Mouse (Mus musculus) liver, adult 2 months (tissue): Measurements from ENCODE around the gene Smg6. TPM values are rescaled to one million over a fixed set of nuclear protein-coding genes. Genes with fewer than 3 reads are reported as not detected.

Source experiments
- DNase-seq: peaks from one replicate; pipeline ENCODE4 v3.0.0-alpha.2; 2011; ENCODE audit warnings: low read depth, low spot score; ENCODE audit errors: extremely low read depth
- H3K27ac ChIP-seq: fragments of 200-500 bp; replicated peaks from 2 replicates; pipeline ENCODE4 v1.5.1; 2012; ENCODE audit warnings: low read depth, mild to moderate bottlenecking, control low read depth, inconsistent platforms, low read length; ENCODE audit not compliant: insufficient read depth
- H3K27me3 ChIP-seq: fragments of 200-500 bp; 2 replicates; pipeline ENCODE4 v1.6.1; 2012; ENCODE audit warnings: mild to moderate bottlenecking, moderate library complexity, low read length, inconsistent platforms; ENCODE audit not compliant: control insufficient read depth, insufficient read depth
- H3K36me3 ChIP-seq: fragments of 200-500 bp; 2 replicates; pipeline ENCODE4 v1.6.1; 2012; ENCODE audit warnings: low read length, inconsistent platforms; ENCODE audit not compliant: control insufficient read depth, insufficient read depth
- H3K4me1 ChIP-seq: fragments of 200-500 bp; 2 replicates; pipeline ENCODE4 v1.6.1; 2011; ENCODE audit warnings: low read length; ENCODE audit not compliant: control insufficient read depth, insufficient read depth
- H3K4me3 ChIP-seq: fragments of 200-500 bp; 2 replicates; pipeline ENCODE4 v1.5.1; 2011; ENCODE audit warnings: low read depth, mild to moderate bottlenecking, control low read depth, low read length, moderate library complexity; ENCODE audit not compliant: insufficient read depth
- H3K79me2 ChIP-seq: fragments of 200-500 bp; 2 replicates; pipeline ENCODE4 v1.6.1; 2012; ENCODE audit warnings: inconsistent platforms, mild to moderate bottlenecking, low read length, moderate library complexity; ENCODE audit not compliant: control insufficient read depth, insufficient read depth
- H3K9ac ChIP-seq: fragments of 200-500 bp; 2 replicates; pipeline ENCODE4 v1.6.1; 2012; ENCODE audit warnings: low read depth, mild to moderate bottlenecking, control low read depth, inconsistent platforms, low read length
- CTCF ChIP-seq: fragments of 200-500 bp; IDR thresholded peaks from 2 replicates; pipeline ENCODE4 v1.5.1; 2011; ENCODE audit warnings: low read depth, low read length, control low read depth
- POLR2A ChIP-seq: fragments of 200-500 bp; IDR thresholded peaks from 2 replicates; pipeline ENCODE4 v1.6.1; 2011; ENCODE audit warnings: low read length, control low read depth; ENCODE audit not compliant: insufficient read depth; ENCODE audit errors: extremely low read depth
- WGBS: fragments of 180-500 bp; shearing (Covaris S2); methylation state at CpG from one replicate; pipeline ENCODE4 v1.1.7; 2018; 5-methylcytosine and 5-hydroxymethylcytosine counted together
- polyA plus RNA-seq: library from polyadenylated mRNA; depleted of rRNA; stranded (reverse); fragments of >200 nt; gene quantifications from 2 replicates; pipeline ENCODE4 v1.2.3, GENCODE M21; 2012
- total RNA-seq: library from RNA; depleted of rRNA; stranded (reverse); fragments of >200 nt; gene quantifications from 2 replicates; pipeline ENCODE4 v1.2.3, GENCODE M21; 2014

The Smg6 gene
- total and polyA plus RNA-seq, 2 experiments: 12.8 to 16.6 TPM

GRCm38 (mm10) chr11:75054184-75054877 is 128.7 kb downstream of the Smg6 start:
- H3K9ac ChIP-seq: no peak overlapping the region
- 68% methylated on average over 5 of the region's 5 CpGs for WGBS

DNA sequence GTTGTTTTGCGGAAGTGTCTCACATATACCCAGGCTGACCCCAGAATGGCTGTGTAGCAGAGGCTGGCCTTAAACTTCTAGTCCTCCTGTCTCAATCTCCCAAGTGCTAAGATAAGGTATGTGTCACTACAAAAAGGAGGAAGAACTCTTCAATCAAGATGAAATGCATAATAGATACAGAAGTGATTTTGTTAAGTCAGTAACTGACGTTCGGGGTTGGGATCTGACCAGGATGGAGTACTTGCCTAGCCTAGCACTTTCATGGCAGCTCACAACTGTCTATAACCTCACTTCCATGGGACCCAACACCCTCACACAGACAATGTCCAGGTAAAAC is 129.2 kb downstream of the Smg6 start:
- no peak for TF ChIP-seq POLR2A
- no peak for TF ChIP-seq CTCF
- peak overlapping the region; percentile 67 for H3K27ac ChIP-seq

More at GRCm38 (mm10) chr11:75054184-75054877, 128.7 kb downstream of the Smg6 start:
- H3K36me3 ChIP-seq: peaks cover 15% of the 10 kb centered on the region
- no peak for TF ChIP-seq POLR2A
- no peak for TF ChIP-seq CTCF
- H3K27ac ChIP-seq: peak overlapping the region; percentile 67
- no peak overlapping the region for H3K4me3 ChIP-seq
- DNase-seq: peak; percentile 32
- H3K79me2 ChIP-seq: no peaks in the 10 kb centered on the region
- H3K4me1 ChIP-seq: peaks cover 26% of the 10 kb centered on the region
- no peaks in the 10 kb centered on the region for H3K27me3 ChIP-seq

DNA sequence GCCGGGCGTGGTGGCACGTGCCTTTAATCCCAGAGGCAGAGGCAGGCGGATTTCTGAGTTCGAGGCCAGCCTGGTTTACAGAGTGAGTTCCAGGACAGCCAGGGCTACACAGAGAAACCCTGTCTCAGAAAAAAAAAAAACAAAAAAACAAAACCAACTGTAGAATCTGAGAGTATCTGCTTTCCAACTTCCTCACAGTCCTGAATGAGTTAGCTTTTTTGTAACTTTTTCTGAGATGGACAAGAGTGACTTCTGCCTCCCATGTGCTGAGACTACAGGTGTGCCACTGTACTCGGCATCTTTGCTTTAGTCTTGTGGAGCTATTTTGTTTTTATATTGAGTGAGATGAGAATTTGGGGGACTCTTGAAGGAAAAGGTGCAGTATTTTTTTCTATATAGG is 137.0 kb downstream of the Smg6 start:
- DNase-seq: no peak
- Histone ChIP-seq H3K4me1 (no peaks in the 10 kb centered on the region), H3K36me3 (peaks cover 6% of the 10 kb centered on the region), H3K79me2 (no peaks in the 10 kb centered on the region), H3K9ac (no peak overlapping the region), H3K27me3 (no peaks in the 10 kb centered on the region), H3K27ac (no peak overlapping the region), H3K4me3 (no peak overlapping the region)
- TF ChIP-seq POLR2A: no peak
- no peak for TF ChIP-seq CTCF
- 95% methylated on average over 6 of the region's 6 CpGs for WGBS

More for the DNA sequence above, 129.2 kb downstream of the Smg6 start:
- peaks cover 26% of the 10 kb centered on the region for H3K4me1 ChIP-seq
- peaks cover 15% of the 10 kb centered on the region for H3K36me3 ChIP-seq
- no peak for DNase-seq
- no peaks in the 10 kb centered on the region for H3K27me3 ChIP-seq
- WGBS: 80% methylated on average over 3 of the region's 3 CpGs
- H3K4me3 ChIP-seq: no peak overlapping the region
- H3K9ac ChIP-seq: no peak overlapping the region
- no peaks in the 10 kb centered on the region for H3K79me2 ChIP-seq

DNA sequence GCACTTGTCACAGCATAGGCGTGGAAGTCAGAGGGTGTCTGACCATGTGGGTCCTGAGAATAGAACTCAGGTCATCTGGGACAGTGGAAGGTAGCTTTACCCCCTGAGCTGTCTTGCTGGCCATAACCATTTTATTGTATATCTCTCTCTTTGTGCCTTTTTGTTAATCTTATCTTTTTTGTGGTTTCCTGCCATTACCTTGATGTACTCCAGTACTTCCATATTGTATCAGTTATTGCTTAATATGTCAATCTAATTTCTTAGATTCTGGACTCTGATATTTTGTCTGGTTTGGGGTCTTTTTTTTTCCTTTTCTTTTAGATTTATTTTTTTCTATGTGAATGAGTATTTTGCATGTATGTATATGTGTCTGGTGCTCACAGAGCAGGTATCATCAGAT is 138.6 kb downstream of the Smg6 start:
- Histone ChIP-seq H3K27ac (no peak overlapping the region), H3K4me1 (no peaks in the 10 kb centered on the region), H3K36me3 (no peaks in the 10 kb centered on the region; the same call in 1 of the 2 replicates), H3K4me3 (no peak overlapping the region), H3K9ac (no peak overlapping the region), H3K27me3 (no peaks in the 10 kb centered on the region), H3K79me2 (no peaks in the 10 kb centered on the region)
- no peak for DNase-seq
- WGBS: 100% methylated on average over 1 of the region's 1 CpGs
- no peak for TF ChIP-seq POLR2A
- no peak for TF ChIP-seq CTCF

- Histone ChIP-seq H3K36me3 (no peaks in the 10 kb centered on the region), H3K4me3 (no peak overlapping the region), H3K4me1 (no peaks in the 10 kb centered on the region), H3K79me2 (no peaks in the 10 kb centered on the region; the same call in 1 of the 2 replicates), H3K9ac (no peak overlapping the region), H3K27me3 (no peaks in the 10 kb centered on the region), H3K27ac (no peak overlapping the region)
- WGBS: 89% methylated on average over 3 of the region's 3 CpGs
- no peak for DNase-seq
- TF ChIP-seq POLR2A (no peak), CTCF (no peak)
These were observed 145.7 kb downstream of the Smg6 start for GRCm38 (mm10) chr11:75071352-75071751.

- Histone ChIP-seq H3K27me3 (no peaks in the 10 kb centered on the region), H3K36me3 (no peaks in the 10 kb centered on the region), H3K9ac (no peak overlapping the region), H3K27ac (no peak overlapping the region), H3K4me1 (no peaks in the 10 kb centered on the region), H3K4me3 (no peak overlapping the region), H3K79me2 (no peaks in the 10 kb centered on the region; the same call in 1 of the 2 replicates)
- 76% methylated on average over 2 of the region's 2 CpGs for WGBS
- TF ChIP-seq POLR2A (no peak), CTCF (no peak)
- no peak for DNase-seq
These were observed 147.5 kb downstream of the Smg6 start for GRCm38 (mm10) chr11:75072932-75073625.
